Mouse (Mus musculus) telencephalon, adult 2 months (tissue): ENCODE data around the gene Olfr209.
"Not testable (repeated sequence)": the region's sequence is repeated elsewhere in the genome, so short reads cannot be mapped to it uniquely, and the experiment has no call there.

Experiments used
- DNase-seq: peaks from one replicate; pipeline ENCODE4 v3.0.0-alpha.2; 2011; ENCODE audit warnings: low read depth, low spot score

Gene Olfr209

GRCm38 (mm10) chr16:59363893-59364292 lies at the start of gene Olfr209:
Gene Olfr209 (minus strand): TSS chr16:59363993.
- DNase-seq, result no peak

GRCm38 (mm10) chr16:59413475-59413874 lies 49.7 kb upstream of the Olfr209 start:
- no peak for DNase-seq

GRCm38 (mm10) chr16:59409800-59410199 lies 46.0 kb upstream of the Olfr209 start:
- no peak for DNase-seq

GRCm38 (mm10) chr16:59409341-59409748 lies 45.6 kb upstream of the Olfr209 start:
- DNase-seq, result no peak

GRCm38 (mm10) chr16:59407032-59407431 lies 43.2 kb upstream of the Olfr209 start, which contains the start of gene Gabrr3:
Gene Gabrr3 (plus strand): TSS chr16:59407332.
- DNase-seq, result no peak

GRCm38 (mm10) chr16:59404798-59405197 lies 41.0 kb upstream of the Olfr209 start:
- DNase-seq, result no peak

- DNase-seq, result peak; percentile 45
Observed at GRCm38 (mm10) chr16:59403684-59404083, 39.9 kb upstream of the Olfr209 start.

GRCm38 (mm10) chr16:59401985-59402384 lies 38.2 kb upstream of the Olfr209 start:
- DNase-seq, result no peak

- DNase-seq, result no peak
Observed at GRCm38 (mm10) chr16:59401102-59401501, 37.3 kb upstream of the Olfr209 start.

GRCm38 (mm10) chr16:59393300-59393699 lies 29.5 kb upstream of the Olfr209 start:
- DNase-seq, result peak; percentile 85

GRCm38 (mm10) chr16:59349146-59349545 lies 14.6 kb downstream of the Olfr209 start, which contains the start of gene Olfr206:
Gene Olfr206 (minus strand): TSS chr16:59349246.
- no peak for DNase-seq

- no peak for DNase-seq
Observed at GRCm38 (mm10) chr16:59331038-59331437, 32.8 kb downstream of the Olfr209 start, which contains the start of gene Olfr205. Gene Olfr205 (minus strand): TSS chr16:59331138.

- DNase-seq, result not testable (repeated sequence)
Observed at GRCm38 (mm10) chr16:59323262-59323661, 40.5 kb downstream of the Olfr209 start.

- no peak for DNase-seq
Observed at GRCm38 (mm10) chr16:59318148-59318547, 45.6 kb downstream of the Olfr209 start, which contains the start of gene Olfr204. Gene Olfr204 (minus strand): TSS chr16:59318248.
